Mouse (Mus musculus): Measurements from ENCODE around the gene Rapgef6. TPM values are rescaled to one million over a fixed set of nuclear protein-coding genes. Genes with fewer than 3 reads are reported as not detected.
"Not testable (repeated sequence)": the region's sequence is repeated elsewhere in the genome, so short reads cannot be mapped to it uniquely, and the experiment has no call there.

The Rapgef6 gene
- total RNA-seq, 4 experiments from 2014 or later, result 39.3 to 51.0 (median 45.2) TPM

DNA sequence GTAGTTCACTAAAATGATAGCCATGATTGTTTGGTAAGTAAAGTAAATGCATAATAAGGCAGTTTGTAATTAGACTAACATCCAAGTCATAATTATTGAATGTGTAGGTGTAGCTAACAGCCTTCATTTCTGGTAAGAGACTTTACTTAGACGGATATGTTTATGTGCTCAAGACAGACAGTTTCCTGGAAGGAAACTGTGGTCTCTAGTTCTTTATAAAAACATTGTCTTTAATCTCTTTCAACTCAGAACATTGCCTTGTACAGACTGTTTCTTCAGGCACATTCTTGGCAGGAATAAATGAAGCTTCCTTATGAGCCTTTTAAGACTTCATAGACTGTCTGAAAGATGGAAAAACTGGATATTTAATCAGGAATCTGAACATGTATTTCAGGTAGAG is 45.3 kb downstream of the Rapgef6 start:
- no peak for DNase-seq (ENCODE audit: low spot score in 2 of 2)

DNA sequence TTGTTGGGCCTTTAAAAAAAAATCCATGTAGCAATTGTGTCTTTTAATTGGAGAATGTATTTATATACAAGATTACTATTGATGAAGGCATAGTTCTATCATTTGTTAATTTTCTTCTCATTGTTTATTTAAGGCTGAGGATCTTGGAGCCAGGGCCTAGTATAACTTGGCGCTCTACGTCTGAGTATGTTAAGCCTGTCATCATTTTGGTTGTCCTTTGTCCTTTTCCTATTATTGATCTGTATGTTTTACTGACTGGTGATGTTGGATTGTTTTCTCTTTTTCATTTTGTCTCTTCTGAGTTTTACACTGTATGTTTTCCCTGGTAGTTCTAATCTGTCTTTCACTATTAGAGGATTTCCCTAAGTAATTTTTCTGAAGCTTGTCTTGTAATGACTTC is 52.1 kb downstream of the Rapgef6 start:
- DNase-seq (ENCODE audit: low spot score in 2 of 2), result no peak

DNA sequence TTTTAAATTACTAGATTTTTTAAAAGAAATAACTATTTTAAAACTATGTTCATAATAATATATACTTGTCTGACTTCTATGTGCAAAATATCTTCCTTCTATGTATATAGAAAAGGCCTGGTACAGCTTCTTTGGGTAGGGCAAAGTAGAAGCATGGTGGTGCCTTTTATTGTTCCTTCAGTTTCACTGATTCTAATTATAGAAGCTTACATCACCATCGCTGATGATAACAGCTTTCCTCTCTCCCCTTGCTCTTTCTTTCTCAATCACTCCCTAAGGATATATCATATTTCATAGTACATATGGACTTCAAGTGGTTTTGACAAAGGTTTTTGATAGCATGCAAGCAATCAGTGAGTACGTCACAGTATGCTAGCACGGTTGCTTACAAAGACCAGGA is 69.9 kb downstream of the Rapgef6 start:
- no peak for DNase-seq (ENCODE audit: low spot score in 2 of 2)

DNA sequence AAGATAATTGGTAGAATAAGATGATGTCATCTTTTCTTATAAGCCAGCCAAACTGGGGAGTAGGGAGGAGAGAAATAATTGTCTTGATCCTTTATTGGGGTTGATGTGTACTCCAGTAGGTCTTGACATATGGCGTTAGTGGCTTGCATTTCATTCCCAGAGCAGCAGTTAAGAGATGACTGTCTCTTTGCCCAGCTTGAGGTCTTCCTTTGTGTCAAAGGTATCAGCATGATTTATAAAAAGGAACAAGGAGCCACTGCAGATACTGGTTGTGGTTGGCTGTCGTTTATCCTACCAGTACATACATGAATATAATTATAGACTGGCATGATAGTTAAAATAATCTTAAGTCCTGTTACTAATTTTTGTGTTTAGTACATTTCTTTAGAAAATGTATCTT is 71.4 kb downstream of the Rapgef6 start:
- DNase-seq (ENCODE audit: low spot score in 2 of 2), result no peak

DNA sequence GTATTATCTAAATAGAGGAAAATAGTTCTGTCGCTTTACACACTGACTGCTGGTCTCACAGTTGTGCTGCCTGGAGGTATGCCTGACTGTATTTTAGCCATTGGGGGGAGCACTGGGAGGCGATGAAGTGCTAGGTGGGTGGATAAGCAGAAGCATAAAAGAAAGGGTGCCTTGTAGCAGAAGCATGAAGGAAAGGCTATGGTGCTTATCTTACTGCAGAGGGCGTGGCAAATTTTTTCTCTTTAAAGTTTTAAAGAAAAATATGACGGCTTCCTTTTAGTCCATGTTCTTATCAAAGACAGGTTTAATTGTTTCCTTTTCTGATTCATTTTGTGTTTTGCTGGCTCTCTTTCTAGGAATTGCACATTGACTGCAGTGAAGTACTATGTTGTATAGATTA is 72.4 kb downstream of the Rapgef6 start:
- DNase-seq (ENCODE audit: low spot score in 2 of 2), result peak in 1 of 2 experiments; percentile 8

DNA sequence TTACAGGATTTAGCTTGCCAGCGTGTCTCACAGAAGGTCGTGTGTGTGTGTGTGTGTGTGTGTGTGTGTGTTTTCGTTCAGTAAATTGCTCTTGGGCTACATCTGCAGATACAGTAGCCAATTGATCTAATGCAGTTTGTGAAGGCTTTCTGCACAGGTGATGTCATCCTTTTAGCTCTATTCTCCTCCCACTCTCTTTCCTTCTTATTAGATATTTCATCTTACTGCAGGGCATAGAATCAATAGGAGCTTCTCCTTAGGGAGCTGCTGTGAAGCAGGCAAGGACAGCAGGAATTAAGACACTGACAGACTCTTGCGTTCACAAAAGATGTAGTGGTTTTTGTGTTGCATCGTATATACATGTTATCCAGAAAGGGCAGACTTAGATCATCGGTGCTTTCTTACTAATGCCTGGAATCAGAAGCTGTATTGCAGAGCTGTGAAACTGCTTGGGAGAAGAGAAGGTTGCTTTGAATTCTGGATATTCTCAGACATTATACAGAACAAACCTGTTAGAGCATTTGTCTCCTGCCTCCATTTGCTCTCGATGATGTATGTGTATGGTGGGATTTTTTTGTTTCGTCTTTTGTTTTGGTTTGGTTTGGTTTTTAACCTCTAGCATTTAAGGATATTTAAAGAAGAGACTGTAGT is 73.4 kb downstream of the Rapgef6 start:
- DNase-seq (ENCODE audit: low spot score in 2 of 2), result peak in 1 of 2 experiments; percentile 6

DNA sequence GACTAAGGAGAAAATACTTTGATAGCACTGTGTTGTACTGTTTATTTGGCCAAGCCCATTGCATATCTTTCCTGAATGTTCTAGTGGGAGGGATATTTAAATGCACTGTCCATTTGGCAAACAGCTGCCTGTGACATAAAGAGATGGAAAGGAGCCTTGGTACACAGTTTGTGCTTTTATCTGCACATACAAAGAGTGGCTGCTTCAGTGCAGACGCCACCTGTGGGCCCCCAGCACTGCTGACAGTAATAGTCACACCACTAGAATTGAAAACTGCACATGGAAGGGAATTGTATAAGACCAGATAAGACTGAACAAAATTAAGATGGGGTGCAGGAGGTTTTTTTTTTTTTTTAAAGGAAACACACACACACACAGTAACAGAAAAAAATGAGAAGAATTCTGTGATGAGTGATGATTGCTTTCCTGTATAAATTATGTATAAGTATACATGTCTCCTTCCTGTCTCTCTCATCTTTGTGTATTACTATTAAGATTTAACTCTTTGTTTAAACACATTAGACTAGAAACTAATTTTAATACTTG is 75.3 kb downstream of the Rapgef6 start:
- DNase-seq (ENCODE audit: low spot score in 2 of 2), result peak in 1 of 2 experiments; percentile 18

DNA sequence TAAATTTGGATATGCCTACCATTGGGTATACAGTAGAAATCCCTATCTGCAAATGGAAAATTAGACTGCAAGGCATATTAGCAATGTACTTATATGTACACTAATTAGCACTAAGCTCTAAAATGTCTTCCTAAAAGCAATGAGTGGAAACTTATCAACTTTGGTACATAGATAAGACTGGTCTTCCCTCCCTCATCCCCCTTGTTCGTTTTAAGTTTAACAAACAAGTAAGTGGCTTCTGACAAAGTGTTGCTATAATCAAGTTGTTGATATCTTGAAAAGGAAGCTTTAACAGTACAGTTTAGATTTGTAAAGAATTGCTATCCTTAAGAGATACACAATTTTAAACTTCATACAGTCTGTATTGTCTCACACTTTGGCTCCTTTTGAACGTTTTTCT is 78.5 kb downstream of the Rapgef6 start:
- DNase-seq (ENCODE audit: low spot score in 2 of 2), result no peak

DNA sequence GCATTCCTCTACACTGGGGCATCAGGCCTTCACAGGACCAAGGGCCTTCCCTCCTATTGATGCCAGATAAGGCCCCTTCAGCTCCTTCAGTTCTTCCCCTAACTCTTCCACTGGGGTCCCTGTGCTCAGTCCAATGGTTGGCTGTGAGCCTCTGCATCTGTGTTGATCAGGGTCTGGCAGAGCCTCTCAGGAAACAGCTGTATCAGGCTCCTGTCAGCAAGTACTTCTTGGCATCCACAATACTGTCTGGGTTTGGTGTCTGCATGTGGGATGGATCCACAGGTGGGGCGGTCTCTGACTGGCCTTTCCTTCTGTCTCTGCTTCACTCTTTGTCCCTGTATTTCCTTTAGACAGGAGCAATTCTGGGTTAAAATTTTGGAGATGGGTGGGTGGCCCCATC is 80.1 kb downstream of the Rapgef6 start:
- DNase-seq (ENCODE audit: low spot score in 2 of 2), result not testable (repeated sequence)

DNA sequence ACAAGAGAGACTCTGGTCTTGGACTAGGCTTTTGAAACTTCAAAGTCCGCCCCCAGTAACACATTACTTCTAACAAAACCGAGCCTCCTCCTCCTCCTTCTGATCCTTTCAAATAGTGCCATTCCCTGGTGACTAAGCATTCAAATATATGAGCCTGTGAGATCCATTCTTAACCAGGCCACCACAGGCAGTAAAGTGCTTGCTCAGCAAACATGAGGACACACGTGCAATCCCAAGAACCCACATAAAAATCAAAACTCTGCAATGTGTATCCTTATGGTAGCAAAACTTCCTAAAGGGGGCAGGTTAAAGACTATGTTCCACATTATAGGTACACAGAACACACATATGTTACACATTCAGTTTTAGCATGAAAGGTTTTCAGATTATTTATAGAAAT is 81.8 kb downstream of the Rapgef6 start:
- DNase-seq (ENCODE audit: low spot score in 2 of 2), result no peak

DNA sequence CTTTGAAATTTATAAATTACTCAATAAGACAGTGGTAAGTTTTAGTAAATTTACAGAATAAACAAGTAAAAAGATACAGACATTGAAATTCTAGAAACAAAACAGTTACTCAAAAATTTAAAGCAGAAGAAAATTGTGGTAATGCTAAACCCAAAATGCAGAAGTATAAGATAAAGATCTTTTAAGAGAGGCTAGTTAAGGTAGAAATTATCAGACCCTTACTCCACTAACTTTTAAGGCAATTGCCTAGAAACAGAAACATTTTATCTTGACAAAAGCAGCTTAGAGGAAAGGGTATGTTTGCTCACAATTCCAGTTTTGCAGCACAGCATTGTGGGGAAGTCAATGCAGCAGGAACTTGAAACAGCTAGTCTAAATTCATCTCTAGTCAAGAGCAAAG is 91.0 kb downstream of the Rapgef6 start:
- DNase-seq (ENCODE audit: low spot score in 2 of 2), result no peak

DNA sequence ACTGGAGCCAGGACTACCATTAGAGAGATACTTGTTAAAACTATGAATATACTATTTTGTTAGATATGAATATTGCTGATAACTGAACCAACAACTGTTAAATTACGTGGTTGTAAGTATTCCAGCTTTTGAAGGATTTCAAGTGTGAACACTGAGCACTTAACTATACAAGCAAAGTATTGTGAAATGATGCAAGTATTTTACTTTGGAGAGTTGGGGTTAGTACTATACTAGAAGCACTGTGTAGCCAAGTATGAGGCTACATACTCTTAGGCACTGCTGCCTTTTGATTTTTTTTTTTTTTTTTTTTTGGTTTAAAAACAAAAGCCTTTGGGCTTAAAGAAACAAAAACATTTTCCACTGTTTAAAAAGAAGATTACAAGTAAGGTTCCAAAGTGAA is 91.9 kb downstream of the Rapgef6 start:
- no peak for DNase-seq (ENCODE audit: low spot score in 2 of 2)

DNA sequence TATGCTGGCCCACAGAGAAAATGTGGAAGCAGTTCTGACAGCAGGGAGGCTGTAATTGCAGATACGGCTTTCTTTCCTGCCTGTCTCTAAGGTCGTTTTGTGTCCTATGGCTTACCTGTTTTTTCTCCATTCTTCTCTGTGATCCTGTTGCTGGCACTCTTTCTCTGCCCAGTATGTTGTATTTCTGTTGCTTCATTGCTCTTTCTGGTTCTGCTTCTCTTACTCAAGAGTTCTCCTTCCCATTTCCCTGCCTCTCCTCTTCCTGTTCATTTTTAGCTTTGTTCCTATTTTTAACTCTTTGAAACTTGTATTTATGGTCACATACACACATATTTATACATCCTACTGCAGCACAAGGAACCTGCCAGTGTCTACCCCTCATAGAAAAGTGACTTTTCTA is 96.2 kb downstream of the Rapgef6 start:
- DNase-seq (ENCODE audit: low spot score in 2 of 2), result no peak

DNA sequence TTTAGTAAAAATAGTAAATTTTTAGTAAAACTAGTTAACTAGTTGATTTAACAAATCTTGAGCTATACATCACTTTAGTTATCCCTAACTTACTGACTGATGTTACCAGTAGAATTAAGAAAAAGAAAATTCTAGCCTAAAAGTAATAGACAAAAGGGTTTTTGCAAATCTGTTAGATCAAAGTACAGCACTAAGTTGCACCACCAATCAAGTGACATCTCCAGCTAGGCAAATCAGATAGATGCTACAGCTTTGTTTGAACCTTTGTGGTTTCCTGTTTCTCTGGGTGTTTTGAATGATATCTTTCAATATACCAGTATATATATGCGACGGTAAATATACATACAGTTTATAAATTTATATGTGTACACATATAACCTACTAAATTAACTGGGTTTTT is 99.1 kb downstream of the Rapgef6 start:
- no peak for DNase-seq (ENCODE audit: low spot score in 2 of 2)

DNA sequence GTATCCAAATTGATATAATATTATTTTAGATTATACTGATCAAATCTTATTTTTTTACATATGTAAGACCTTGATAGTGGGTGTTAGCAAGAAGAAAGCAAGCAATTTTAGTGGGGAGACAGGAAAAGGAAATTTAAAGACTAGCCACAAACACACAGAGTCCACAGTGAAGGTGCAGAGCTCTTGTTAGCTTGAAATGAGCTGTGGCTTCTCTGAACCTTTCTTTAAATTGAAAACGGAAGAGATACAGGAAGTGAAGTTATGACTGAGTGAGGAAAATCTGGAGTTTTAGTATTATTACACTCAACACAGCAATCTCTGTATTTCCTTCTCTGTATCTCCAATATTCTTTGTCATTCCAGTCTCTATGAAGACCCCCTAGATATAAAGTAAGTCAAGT is 104.3 kb downstream of the Rapgef6 start:
- DNase-seq (ENCODE audit: low spot score in 2 of 2), result no peak

DNA sequence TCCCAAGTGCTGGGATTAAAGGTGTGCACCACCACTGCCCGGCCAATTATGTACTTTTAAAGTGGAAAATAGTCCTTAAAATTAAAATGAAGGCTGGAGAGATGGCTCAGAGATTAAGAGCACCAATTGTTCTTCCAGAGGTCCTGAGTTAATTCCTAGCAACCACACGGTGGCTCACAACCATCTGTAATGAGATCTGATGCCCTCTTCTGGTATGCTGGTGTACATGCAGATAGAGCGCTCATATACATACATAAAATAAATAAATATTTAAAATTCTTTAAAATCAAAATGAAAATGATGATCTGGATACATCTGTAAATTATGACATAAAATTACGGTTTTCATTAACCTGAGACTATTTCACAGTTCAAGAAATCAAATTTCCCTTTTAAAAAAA is 123.8 kb downstream of the Rapgef6 start:
- no peak for DNase-seq (ENCODE audit: low spot score in 2 of 2)

DNA sequence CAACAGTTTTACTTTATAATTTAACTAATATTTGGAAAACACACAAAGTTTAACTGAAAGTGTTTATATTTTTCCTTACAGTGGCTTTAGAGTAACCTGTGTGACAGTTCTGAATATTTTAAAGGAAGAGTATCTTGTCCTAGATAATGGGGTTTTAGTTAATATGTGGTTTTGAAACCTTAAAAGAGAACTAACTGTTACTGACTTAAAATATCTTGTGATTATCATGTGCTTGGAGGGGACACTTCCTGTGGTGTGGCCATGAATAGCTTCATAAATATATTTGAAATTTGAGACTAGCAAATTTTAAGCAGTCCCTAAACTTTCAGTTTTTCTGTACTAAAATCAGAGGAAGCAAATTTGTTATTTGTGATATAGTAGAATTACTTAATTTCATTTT is 125.9 kb downstream of the Rapgef6 start:
- no peak for DNase-seq (ENCODE audit: low spot score in 2 of 2)

DNA sequence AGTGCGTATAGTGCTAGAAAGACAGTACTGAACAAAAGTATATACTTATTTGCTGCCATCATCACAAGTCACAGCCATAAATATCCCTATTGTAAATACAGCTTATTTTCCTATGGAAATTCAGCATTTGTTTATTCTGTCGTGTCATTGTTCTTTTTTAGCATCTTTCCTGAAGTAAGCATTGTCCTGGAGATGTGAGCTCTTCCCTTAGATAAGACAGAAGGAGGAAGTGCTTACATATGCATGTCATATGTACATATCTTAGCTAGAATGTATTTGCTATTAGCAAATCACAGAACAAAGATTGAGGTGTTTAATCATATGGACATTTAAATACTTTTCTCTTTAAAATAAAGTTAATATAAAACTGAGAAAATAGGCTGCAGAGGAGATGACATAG is 132.8 kb downstream of the Rapgef6 start:
- no peak for DNase-seq (ENCODE audit: low spot score in 2 of 2)

DNA sequence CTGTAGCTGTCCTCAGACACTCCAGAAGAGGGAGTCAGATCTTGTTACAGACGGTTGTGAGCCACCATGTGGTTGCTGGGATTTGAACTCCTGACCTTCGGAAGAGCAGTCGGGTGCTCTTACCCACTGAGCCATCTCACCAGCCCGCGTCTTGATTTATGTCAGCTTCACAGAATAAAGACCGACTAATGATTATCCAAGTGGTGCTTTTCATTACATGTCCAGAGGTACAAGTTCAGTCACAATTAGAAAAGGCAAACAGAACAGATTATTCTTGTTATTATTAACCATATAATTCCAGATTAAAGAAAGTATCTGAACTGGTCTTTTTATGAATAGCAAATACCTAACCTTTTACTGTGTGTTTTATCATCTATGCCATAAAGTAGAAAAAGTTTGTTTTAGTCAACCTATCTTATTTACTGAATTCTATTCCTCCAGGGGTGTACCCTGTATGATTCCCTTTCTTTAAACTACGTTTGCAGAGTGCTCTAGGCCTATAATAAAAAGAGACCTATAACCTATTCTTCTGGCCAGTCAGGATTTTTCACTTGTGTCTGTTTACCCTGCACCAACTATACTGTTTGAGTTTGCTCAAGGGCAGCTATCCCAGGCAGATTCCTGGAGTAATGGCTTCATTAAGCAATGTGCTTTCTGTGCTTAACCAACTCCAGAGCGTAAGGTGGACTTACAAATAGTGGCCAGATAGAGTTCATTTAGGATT is 151.1 kb downstream of the Rapgef6 start:
- no peak for DNase-seq (ENCODE audit: low spot score in 2 of 2)

DNA sequence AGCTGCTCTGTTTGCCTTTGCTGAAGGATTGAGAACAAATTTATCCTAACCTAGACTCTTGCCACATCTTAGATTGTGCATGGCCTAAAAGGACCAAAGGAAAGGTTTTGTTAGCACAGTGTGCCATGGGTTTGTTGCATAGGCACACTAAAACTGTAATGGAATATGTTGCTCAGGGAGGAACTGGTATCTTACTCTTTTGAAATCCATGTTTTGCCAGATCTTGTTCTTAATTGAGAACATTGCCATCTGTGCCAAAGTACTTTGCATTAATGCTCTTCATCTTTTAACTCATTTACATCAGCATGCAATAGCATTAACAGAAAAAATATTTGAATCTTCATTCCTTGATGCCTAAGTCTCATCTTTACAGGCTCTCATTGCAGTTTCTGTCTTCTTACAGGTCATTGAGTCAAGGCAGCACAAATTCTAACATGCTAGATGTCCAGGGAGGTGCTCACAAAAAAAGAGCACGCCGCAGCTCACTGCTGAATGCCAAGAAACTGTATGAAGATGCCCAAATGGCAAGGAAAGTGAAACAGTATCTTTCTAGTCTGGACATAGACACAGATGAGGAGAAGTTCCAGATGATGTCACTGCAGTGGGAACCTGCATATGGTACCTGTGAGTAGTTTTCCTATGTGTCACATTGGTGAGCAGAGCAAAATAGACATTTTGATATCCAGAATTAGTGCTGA is 153.3 kb downstream of the Rapgef6 start:
- no peak for DNase-seq (ENCODE audit: low spot score in 2 of 2)

DNA sequence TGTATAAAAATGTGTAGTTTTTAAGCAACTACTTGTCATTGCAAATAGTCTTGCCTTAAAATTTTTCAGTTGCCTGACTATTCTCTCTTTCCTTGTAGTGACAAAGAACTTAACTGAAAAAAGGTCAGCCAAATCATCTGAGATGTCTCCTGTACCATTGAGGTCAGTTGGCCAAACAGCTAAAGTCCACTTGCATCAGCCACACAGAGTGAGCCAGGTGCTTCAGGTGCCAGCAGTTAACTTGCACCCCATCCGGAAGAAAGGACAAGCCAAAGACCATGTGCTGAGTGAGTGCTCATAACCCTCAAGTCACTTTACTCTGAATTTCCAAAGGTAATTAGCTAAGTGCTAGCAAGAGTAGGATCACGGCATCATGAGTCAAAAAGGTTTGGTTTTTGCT is 156.5 kb downstream of the Rapgef6 start:
- DNase-seq (ENCODE audit: low spot score in 2 of 2), result no peak

DNA sequence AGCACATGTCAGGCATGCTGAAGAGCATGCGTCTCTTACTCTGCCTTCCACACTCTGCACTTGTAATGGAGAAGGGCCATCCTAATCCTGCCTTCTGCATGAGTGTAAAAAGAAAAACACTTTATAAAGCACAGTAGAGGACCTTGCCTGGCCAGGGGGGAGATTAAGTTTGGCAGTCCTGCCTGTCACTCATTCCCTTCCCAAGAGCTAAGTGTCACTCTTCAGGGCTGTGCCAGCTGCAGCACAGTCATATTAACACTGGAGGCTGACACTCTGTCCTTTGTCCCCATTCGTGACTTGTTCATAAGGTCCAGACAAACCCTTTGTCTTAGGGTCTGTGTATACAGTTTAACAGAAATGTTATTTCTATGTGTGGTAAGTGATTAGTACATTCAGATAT is 162.2 kb downstream of the Rapgef6 start:
- no peak for DNase-seq (ENCODE audit: low spot score in 2 of 2)

Data from layer of hippocampus, adult 8-10 months (tissue).